ENCODE assay signal across 8 mouse cellular contexts in genomic region chr4:86576630-86577225, GRCm38 (mm10). TPM values are rescaled to one million over a fixed set of nuclear protein-coding genes. Genes with fewer than 3 reads are reported as not detected.
DNase-seq lines count a peak whose midpoint lies in the region; ATAC-seq and TF ChIP-seq lines count a peak whose summit lies in the region.

No protein-coding gene starts in this region.

- no peak for TF ChIP-seq CTCF in heart, adult 2 months (IDR thresholded peaks at IDR 0.05)
- no peak for TF ChIP-seq CTCF in embryonic fibroblast, embryonic 13.5 days (IDR thresholded peaks at IDR 0.05; ENCODE audit: borderline replicate concordance, insufficient read depth, low read length)

- intact Hi-C loops in heart, adult 2 months (cut with DNase I) = loop anchor here (2.0 kb wide), 1 partner anchor 34 kb away; no protein-coding TSS in a partner anchor
- intact Hi-C loops in heart, postnatal 36 days (cut with DNase I) = loop anchor here (5.0 to 10.0 kb wide), 2 partner anchors 171 to 278 kb away; partner anchors contain the start of genes Dennd4c and Rps6

- H3K4me1 ChIP-seq in heart, adult 2 months (ENCODE audit: control insufficient read depth, insufficient read depth, low read length) = peaks cover 4% of the 10 kb centered on the region
- H3K4me1 ChIP-seq in embryonic fibroblast, embryonic 13.5 days (ENCODE audit: control insufficient read depth, insufficient read depth, low read length) = peaks cover 4% of the 10 kb centered on the region
- peaks cover 16% of the 10 kb centered on the region for H3K4me1 ChIP-seq in liver, embryonic 11.5 days (replicated peaks; ENCODE audit: control insufficient read depth, insufficient read depth, low read length)

- H3K4me2 ChIP-seq in liver, embryonic 11.5 days = peak overlapping the region; percentile 82

- peak overlapping the region; percentile 95 for H3K27ac ChIP-seq in heart, adult 2 months
- no peak overlapping the region for H3K27ac ChIP-seq in embryonic fibroblast, embryonic 13.5 days (ENCODE audit: insufficient read depth, low read length)
- H3K27ac ChIP-seq in liver, embryonic 11.5 days (ENCODE audit: low read depth, low read length) = no peak overlapping the region

- WGBS in heart, adult 2 months = 5% methylated on average over 11 of the region's 11 CpGs
- 8% methylated on average over 11 of the region's 11 CpGs for WGBS in liver, embryonic 11.5 days

- peaks cover 16% of the 10 kb centered on the region for H3K36me3 ChIP-seq in heart, adult 2 months (ENCODE audit: control insufficient read depth, insufficient read depth, low read length)
- peaks cover 2% of the 10 kb centered on the region; the same call in 1 of the 2 replicates for H3K36me3 ChIP-seq in liver, embryonic 11.5 days (ENCODE audit: control insufficient read depth, insufficient read depth, low read length)

- no peaks in the 10 kb centered on the region for H3K9me3 ChIP-seq in liver, embryonic 11.5 days (ENCODE audit: control insufficient read depth, low read length)

- H3K9ac ChIP-seq in heart, adult 2 months (ENCODE audit: low read depth, low read length) = peak overlapping the region; percentile 99
- H3K9ac ChIP-seq in liver, embryonic 11.5 days (ENCODE audit: low read depth, low read length) = peak overlapping the region; percentile 91

- no peak for TF ChIP-seq POLR2A in heart, adult 2 months (IDR thresholded peaks at IDR 0.05; ENCODE audit: insufficient read depth, low read depth, low read length)
- TF ChIP-seq POLR2A in embryonic fibroblast, embryonic 13.5 days (IDR thresholded peaks at IDR 0.05; ENCODE audit: low read depth, low read length) = 0 out of 2 replicates have a peak, but pooled peaks have one; percentile 13

- DNase-seq in heart, adult 2 months = no peak
- DNase-seq in heart, postnatal 36 days = no peak
- DNase-seq in 416B (ENCODE audit: low read depth) = peak; percentile 34
- no peak for DNase-seq in liver, embryonic 11.5 days (ENCODE audit: low spot score)
- DNase-seq in right cerebral cortex, postnatal 36 days (ENCODE audit: low spot score in 2 of 2) = no peak
- no peak for DNase-seq in spleen, postnatal 10 days (ENCODE audit: low spot score in 2 of 2)
- no peak for DNase-seq in urinary bladder, postnatal 25 days (ENCODE audit: low spot score)

- H3K27me3 ChIP-seq in heart, adult 2 months (ENCODE audit: control insufficient read depth, insufficient read depth, low read length) = no peaks in the 10 kb centered on the region
- no peaks in the 10 kb centered on the region for H3K27me3 ChIP-seq in liver, embryonic 11.5 days (replicated peaks; ENCODE audit: control insufficient read depth, insufficient read depth, low read length)

- ATAC-seq in liver, embryonic 11.5 days (replicated peaks; ENCODE audit: low FRiP score) = no peak

- H3K4me3 ChIP-seq in heart, adult 2 months = peak overlapping the region; percentile 69
- peak overlapping the region; percentile 86 for H3K4me3 ChIP-seq in embryonic fibroblast, embryonic 13.5 days (ENCODE audit: insufficient read depth, low read length)
- peak overlapping the region; percentile 80 for H3K4me3 ChIP-seq in liver, embryonic 11.5 days (ENCODE audit: low read depth, low read length)

- H3K79me2 ChIP-seq in heart, adult 2 months (replicated peaks; ENCODE audit: control insufficient read depth, insufficient read depth, low read length) = peaks cover 2% of the 10 kb centered on the region; the same call in 1 of the 2 replicates

- no peak for TF ChIP-seq EP300 in heart, adult 2 months (IDR thresholded peaks at IDR 0.05; ENCODE audit: insufficient read depth, low read depth, low read length)

RNA-seq across cellular contexts. Expression of gene Rraga, which starts 1.3 kb away (rescaled TPM):
- 10 to 100 TPM; 55.3 to 65.5 TPM for total RNA-seq in heart, adult 2 months (2021)
- 29.3 and 35.2 TPM in 2 replicates for polyA plus RNA-seq in heart, adult 2 months (2012; rRNA removed)
- total RNA-seq in heart, postnatal 36 days (2021) = 10 to 100 TPM; 56.5 to 58.4 TPM
- polyA plus RNA-seq in embryonic fibroblast, embryonic 13.5 days (2011; ENCODE audit: insufficient read length, low read depth, missing spikeins) = 148 and 161 TPM in 2 replicates
- polyA plus RNA-seq in liver, embryonic 11.5 days (2014; fragmentation: Nextera tagmentation; extraction: Ambion mirVana) = 62.2 and 63.9 TPM in 2 replicates

RNA-seq across cellular contexts. Expression of gene Saxo1, which starts 18.6 kb away (rescaled TPM):
- total RNA-seq in heart, adult 2 months (2021) = not detected
- polyA plus RNA-seq in heart, adult 2 months (2012; rRNA removed) = 0.16 and 0.18 TPM in 2 replicates
- total RNA-seq in heart, postnatal 36 days (2021) = not detected
- not detected in 2 replicates for polyA plus RNA-seq in embryonic fibroblast, embryonic 13.5 days (2011; ENCODE audit: insufficient read length, low read depth, missing spikeins)
- not detected in 2 replicates for polyA plus RNA-seq in liver, embryonic 11.5 days (2014; fragmentation: Nextera tagmentation; extraction: Ambion mirVana)

RNA-seq across cellular contexts. Expression of gene Haus6, which starts 35.1 kb away (rescaled TPM):
- total RNA-seq in heart, adult 2 months (2021) = 1 to 10 TPM; 4.7 to 5.5 TPM
- polyA plus RNA-seq in heart, adult 2 months (2012; rRNA removed) = 1.3 and 1.8 TPM in 2 replicates
- total RNA-seq in heart, postnatal 36 days (2021) = 1 to 10 TPM; 3.9 to 8.1 TPM
- 16.4 and 18.7 TPM in 2 replicates for polyA plus RNA-seq in embryonic fibroblast, embryonic 13.5 days (2011; ENCODE audit: insufficient read length, low read depth, missing spikeins)
- polyA plus RNA-seq in liver, embryonic 11.5 days (2014; fragmentation: Nextera tagmentation; extraction: Ambion mirVana) = 27.8 and 30.6 TPM in 2 replicates
